Mouse (Mus musculus): ENCODE results near the gene Tyms.

The Tyms gene

GRCm38 (mm10) chr5:30072825-30073821 is at the start of gene Tyms:
Tyms (minus strand) TSS chr5:30073617.
- peak; percentile 87 for DNase-seq

- DNase-seq: no peak
Observed at GRCm38 (mm10) chr5:30122481-30122880, 49.1 kb upstream of the Tyms start.

- no peak for DNase-seq
Observed at GRCm38 (mm10) chr5:30120106-30120505, 46.7 kb upstream of the Tyms start.

GRCm38 (mm10) chr5:30119163-30119562 is 45.7 kb upstream of the Tyms start:
- DNase-seq: no peak

GRCm38 (mm10) chr5:30118018-30118417 is 44.6 kb upstream of the Tyms start:
- no peak for DNase-seq

GRCm38 (mm10) chr5:30115718-30116117 is 42.3 kb upstream of the Tyms start:
- no peak for DNase-seq

- no peak for DNase-seq
Observed at GRCm38 (mm10) chr5:30114761-30115140, 41.3 kb upstream of the Tyms start.

GRCm38 (mm10) chr5:30113881-30114760 is 40.7 kb upstream of the Tyms start:
- peak; percentile 83 for DNase-seq

GRCm38 (mm10) chr5:30112533-30113068 is 39.2 kb upstream of the Tyms start:
- DNase-seq: no peak

- DNase-seq: no peak
Observed at GRCm38 (mm10) chr5:30111771-30112170, 38.4 kb upstream of the Tyms start.

- peak; percentile 63 for DNase-seq
Observed at GRCm38 (mm10) chr5:30111126-30111525, 37.7 kb upstream of the Tyms start.

- no peak for DNase-seq
Observed at GRCm38 (mm10) chr5:30110371-30111060, 37.1 kb upstream of the Tyms start.

- no peak for DNase-seq
Observed at GRCm38 (mm10) chr5:30109899-30110298, 36.5 kb upstream of the Tyms start.

GRCm38 (mm10) chr5:30108233-30108632 is 34.8 kb upstream of the Tyms start:
- DNase-seq: no peak

GRCm38 (mm10) chr5:30107611-30108041 is 34.2 kb upstream of the Tyms start:
- no peak for DNase-seq

GRCm38 (mm10) chr5:30107186-30107585 is 33.8 kb upstream of the Tyms start:
- no peak for DNase-seq

- DNase-seq: no peak
Observed at GRCm38 (mm10) chr5:30106756-30107155, 33.3 kb upstream of the Tyms start.

GRCm38 (mm10) chr5:30105668-30106300 is 32.4 kb upstream of the Tyms start, which contains the start of gene 3110082J24Rik:
3110082J24Rik (minus strand) TSS chr5:30106086.
- DNase-seq: no peak

- peak; percentile 39 for DNase-seq
Observed at GRCm38 (mm10) chr5:30104841-30105667, 31.6 kb upstream of the Tyms start, which contains the start of gene Garem2. Garem2 (plus strand) TSS chr5:30105161.

- peak; percentile 47 for DNase-seq
Observed at GRCm38 (mm10) chr5:30104339-30104738, 30.9 kb upstream of the Tyms start.

- DNase-seq: no peak
Observed at GRCm38 (mm10) chr5:30103340-30103739, 29.9 kb upstream of the Tyms start.
